Mouse (Mus musculus): ENCODE data around the gene Cnpy4. TPM values are rescaled to one million over a fixed set of nuclear protein-coding genes. Genes with fewer than 3 reads are reported as not detected.

Gene Cnpy4
- polyA plus RNA-seq, 1 experiment from 2014 or later, result 20.0 TPM

- DNase-seq (ENCODE audit: low spot score), result no peak
- Histone ChIP-seq H3K4me2 (replicated peaks; ENCODE audit: low read depth) (no peak overlapping the region), H3K9me3 (ENCODE audit: control insufficient read depth, low read length) (no peaks in the 10 kb centered on the region), H3K27ac (replicated peaks) (no peak overlapping the region), H3K9ac (ENCODE audit: low read length) (no peak overlapping the region), H3K36me3 (ENCODE audit: control insufficient read depth, insufficient read depth, low read length) (no peaks in the 10 kb centered on the region), H3K4me1 (replicated peaks; ENCODE audit: control insufficient read depth, insufficient read depth) (no peaks in the 10 kb centered on the region), H3K4me3 (ENCODE audit: low read depth, low read length) (no peak overlapping the region), H3K27me3 (ENCODE audit: control insufficient read depth, insufficient read depth, low read length) (no peaks in the 10 kb centered on the region)
- WGBS, result 18% methylated on average over 2 of the region's 2 CpGs
- ATAC-seq (ENCODE audit: low FRiP score, low TSS enrichment), result no peak
- no peak for TF ChIP-seq EP300 (optimal IDR thresholded peaks at IDR 0.05)
- TF ChIP-seq CTCF (IDR thresholded peaks at IDR 0.05; ENCODE audit: low read depth), result no peak
These were observed 32.6 kb downstream of the Cnpy4 start for GRCm38 (mm10) chr5:138219864-138220263.

DNA sequence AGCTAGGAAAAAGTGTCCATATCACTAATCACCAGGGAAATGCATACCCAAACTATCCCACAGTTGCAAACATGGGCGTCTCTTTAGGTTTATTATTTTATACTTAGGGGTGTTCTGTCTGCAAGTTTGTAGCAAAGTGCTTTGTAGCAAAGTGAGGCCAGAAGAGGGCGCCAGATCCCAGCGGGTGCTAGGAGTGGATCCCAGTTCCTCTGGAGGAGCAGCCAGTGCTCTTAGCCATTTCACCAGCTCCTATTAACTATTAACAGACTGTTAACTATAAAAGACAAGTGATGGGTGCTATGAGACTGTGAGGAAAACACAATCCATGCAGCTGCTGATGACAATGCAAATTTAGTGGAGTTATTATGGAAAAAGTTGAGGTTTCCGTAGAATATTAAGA, 34.8 kb downstream of the Cnpy4 start:
- Histone ChIP-seq H3K9me3 (ENCODE audit: control insufficient read depth, low read length) (no peaks in the 10 kb centered on the region), H3K27me3 (ENCODE audit: control insufficient read depth, insufficient read depth, low read length) (no peaks in the 10 kb centered on the region), H3K9ac (ENCODE audit: low read length) (no peak overlapping the region), H3K4me3 (ENCODE audit: low read depth, low read length) (no peak overlapping the region), H3K4me1 (replicated peaks; ENCODE audit: control insufficient read depth, insufficient read depth) (no peaks in the 10 kb centered on the region), H3K36me3 (ENCODE audit: control insufficient read depth, insufficient read depth, low read length) (no peaks in the 10 kb centered on the region), H3K4me2 (replicated peaks; ENCODE audit: low read depth) (no peak overlapping the region), H3K27ac (replicated peaks) (no peak overlapping the region)
- ATAC-seq (ENCODE audit: low FRiP score, low TSS enrichment) (no peak), DNase-seq (ENCODE audit: low spot score) (peak; percentile 84)
- WGBS, result 20% methylated on average over 4 of the region's 4 CpGs
- TF ChIP-seq CTCF (IDR thresholded peaks at IDR 0.05; ENCODE audit: low read depth) (peak; percentile 92), EP300 (optimal IDR thresholded peaks at IDR 0.05) (no peak)

- H3K27me3 ChIP-seq (ENCODE audit: control insufficient read depth, insufficient read depth, low read length), result no peaks in the 10 kb centered on the region
- no peak overlapping the region for H3K4me2 ChIP-seq (replicated peaks; ENCODE audit: low read depth)
- H3K36me3 ChIP-seq (ENCODE audit: control insufficient read depth, insufficient read depth, low read length), result no peaks in the 10 kb centered on the region
- WGBS, result 45% methylated on average over 3 of the region's 3 CpGs
- no peak overlapping the region for H3K27ac ChIP-seq (replicated peaks)
- H3K9ac ChIP-seq (ENCODE audit: low read length), result no peak overlapping the region
- H3K9me3 ChIP-seq (ENCODE audit: control insufficient read depth, low read length), result no peaks in the 10 kb centered on the region
- ATAC-seq (ENCODE audit: low FRiP score, low TSS enrichment), result no peak
- no peak for TF ChIP-seq EP300 (optimal IDR thresholded peaks at IDR 0.05)
- H3K4me1 ChIP-seq (replicated peaks; ENCODE audit: control insufficient read depth, insufficient read depth), result no peaks in the 10 kb centered on the region
- no peak overlapping the region for H3K4me3 ChIP-seq (ENCODE audit: low read depth, low read length)
- no peak for DNase-seq (ENCODE audit: low spot score)
These were observed 36.0 kb downstream of the Cnpy4 start for GRCm38 (mm10) chr5:138223287-138223686.

GRCm38 (mm10) chr5:138225700-138226099, 38.4 kb downstream of the Cnpy4 start, which contains the start of gene Nxpe5:
Gene Nxpe5 (plus strand): TSS chr5:138225898.
- Histone ChIP-seq H3K9ac (ENCODE audit: low read length) (no peak within 1 kb of the TSS), H3K27me3 (ENCODE audit: control insufficient read depth, insufficient read depth, low read length) (no peaks in the 10 kb centered on the region), H3K36me3 (ENCODE audit: control insufficient read depth, insufficient read depth, low read length) (no peaks in the 10 kb centered on the region), H3K4me3 (ENCODE audit: low read depth, low read length) (no peak within 1 kb of the TSS), H3K4me2 (replicated peaks; ENCODE audit: low read depth) (no peak within 1 kb of the TSS), H3K9me3 (ENCODE audit: control insufficient read depth, low read length) (no peaks in the 10 kb centered on the region), H3K27ac (replicated peaks) (no peak within 1 kb of the TSS), H3K4me1 (replicated peaks; ENCODE audit: control insufficient read depth, insufficient read depth) (no peaks in the 10 kb centered on the region)
- no peak for TF ChIP-seq CTCF (IDR thresholded peaks at IDR 0.05; ENCODE audit: low read depth)
- no peak for TF ChIP-seq EP300 (optimal IDR thresholded peaks at IDR 0.05)
- ATAC-seq (ENCODE audit: low FRiP score, low TSS enrichment) (no peak), DNase-seq (ENCODE audit: low spot score) (no peak)
- 43% methylated on average over 2 of the region's 2 CpGs for WGBS

DNA sequence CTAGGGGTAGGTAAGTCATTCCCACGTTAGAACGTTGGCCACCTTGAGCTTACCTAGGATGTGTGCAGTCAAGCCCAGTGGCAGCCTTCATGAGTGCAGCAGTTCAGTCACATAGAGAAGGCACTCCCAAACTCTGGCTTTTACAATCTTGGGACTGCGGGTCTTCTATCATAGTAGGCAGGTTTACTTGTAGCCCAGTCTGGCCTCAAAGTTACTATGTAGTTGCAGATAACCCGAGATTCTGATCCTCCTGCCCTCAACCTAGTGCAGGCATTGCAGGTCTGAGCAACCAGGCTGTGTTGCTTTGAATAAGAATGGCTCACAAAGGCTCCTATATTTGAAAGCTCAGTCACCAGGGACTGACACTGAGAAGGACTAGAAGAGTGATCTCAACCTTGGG, 39.2 kb downstream of the Cnpy4 start:
- Histone ChIP-seq H3K4me2 (replicated peaks; ENCODE audit: low read depth) (no peak overlapping the region), H3K4me3 (ENCODE audit: low read depth, low read length) (no peak overlapping the region), H3K4me1 (replicated peaks; ENCODE audit: control insufficient read depth, insufficient read depth) (no peaks in the 10 kb centered on the region), H3K9me3 (ENCODE audit: control insufficient read depth, low read length) (no peaks in the 10 kb centered on the region), H3K36me3 (ENCODE audit: control insufficient read depth, insufficient read depth, low read length) (no peaks in the 10 kb centered on the region), H3K27me3 (ENCODE audit: control insufficient read depth, insufficient read depth, low read length) (no peaks in the 10 kb centered on the region), H3K9ac (ENCODE audit: low read length) (no peak overlapping the region), H3K27ac (replicated peaks) (no peak overlapping the region)
- ATAC-seq (ENCODE audit: low FRiP score, low TSS enrichment) (no peak), DNase-seq (ENCODE audit: low spot score) (no peak)
- 63% methylated on average over 4 of the region's 4 CpGs for WGBS
- no peak for TF ChIP-seq EP300 (optimal IDR thresholded peaks at IDR 0.05)
- TF ChIP-seq CTCF (IDR thresholded peaks at IDR 0.05; ENCODE audit: low read depth), result no peak

DNA sequence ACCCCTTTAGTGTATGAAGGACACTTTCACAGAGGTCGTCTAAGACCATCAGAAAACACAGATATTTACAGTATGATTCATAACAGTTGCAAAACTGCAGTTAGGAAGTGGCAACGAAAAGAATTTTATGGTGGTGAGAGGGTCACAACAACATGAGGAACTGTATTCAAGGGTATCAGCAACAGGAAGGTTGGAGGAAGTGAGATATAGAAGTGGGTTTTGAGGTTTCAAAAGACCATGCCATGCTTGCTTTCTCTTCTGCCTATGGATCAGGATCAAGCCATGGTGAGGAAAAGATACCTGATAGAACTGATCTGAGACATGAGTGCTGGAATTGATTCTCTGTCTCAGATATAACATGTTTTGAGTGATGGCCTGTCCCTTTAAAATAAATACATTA, 40.1 kb downstream of the Cnpy4 start:
- no peak overlapping the region for H3K4me2 ChIP-seq (replicated peaks; ENCODE audit: low read depth)
- no peak overlapping the region for H3K9ac ChIP-seq (ENCODE audit: low read length)
- no peak overlapping the region for H3K27ac ChIP-seq (replicated peaks)
- H3K27me3 ChIP-seq (ENCODE audit: control insufficient read depth, insufficient read depth, low read length), result no peaks in the 10 kb centered on the region
- ATAC-seq (ENCODE audit: low FRiP score, low TSS enrichment) (no peak), DNase-seq (ENCODE audit: low spot score) (no peak)
- no peak for TF ChIP-seq EP300 (optimal IDR thresholded peaks at IDR 0.05)
- no peak for TF ChIP-seq CTCF (IDR thresholded peaks at IDR 0.05; ENCODE audit: low read depth)
- H3K36me3 ChIP-seq (ENCODE audit: control insufficient read depth, insufficient read depth, low read length), result no peaks in the 10 kb centered on the region
- WGBS, result 60% methylated on average over 2 of the region's 2 CpGs
- H3K9me3 ChIP-seq (ENCODE audit: control insufficient read depth, low read length), result no peaks in the 10 kb centered on the region
- no peak overlapping the region for H3K4me3 ChIP-seq (ENCODE audit: low read depth, low read length)
- no peaks in the 10 kb centered on the region for H3K4me1 ChIP-seq (replicated peaks; ENCODE audit: control insufficient read depth, insufficient read depth)
